Mouse (Mus musculus) testis, adult 2 months (tissue): Measurements from ENCODE around the gene Gm12216. TPM values are rescaled to one million over a fixed set of nuclear protein-coding genes. Genes with fewer than 3 reads are reported as not detected.

ENCODE experiments used
- H3K27ac ChIP-seq: fragments of 200-500 bp; 2 replicates; pipeline ENCODE4 v1.5.1; 2012; ENCODE audit warnings: low read depth, low read length; ENCODE audit not compliant: control insufficient read depth, insufficient read depth
- H3K27me3 ChIP-seq: fragments of 200-500 bp; 2 replicates; pipeline ENCODE4 v1.6.1; 2012; ENCODE audit warnings: mild to moderate bottlenecking, low read length, moderate library complexity; ENCODE audit not compliant: control insufficient read depth, insufficient read depth
- H3K36me3 ChIP-seq: fragments of 200-500 bp; 2 replicates; pipeline ENCODE4 v1.6.1; 2012; ENCODE audit warnings: mild to moderate bottlenecking, low read length; ENCODE audit not compliant: control insufficient read depth, insufficient read depth
- H3K4me1 ChIP-seq: fragments of 200-500 bp; 2 replicates; pipeline ENCODE4 v1.6.1; 2012; ENCODE audit warnings: low read length; ENCODE audit not compliant: control insufficient read depth, insufficient read depth
- H3K4me3 ChIP-seq: fragments of 200-500 bp; 2 replicates; pipeline ENCODE4 v1.5.1; 2012; ENCODE audit warnings: low read depth, mild to moderate bottlenecking, low read length, moderate library complexity, mixed read lengths; ENCODE audit not compliant: control insufficient read depth
- CTCF ChIP-seq: fragments of 200-500 bp; IDR thresholded peaks from 2 replicates; pipeline ENCODE4 v1.5.1; 2012; ENCODE audit warnings: low read depth, mild to moderate bottlenecking, inconsistent platforms, low read length, moderate library complexity; ENCODE audit not compliant: control insufficient read depth, insufficient read depth, insufficient replicate concordance
- POLR2A ChIP-seq: fragments of 200-500 bp; IDR thresholded peaks from 2 replicates; pipeline ENCODE4 v1.6.1; 2012; ENCODE audit warnings: low read depth, mild to moderate bottlenecking, inconsistent platforms, low read length, moderate library complexity; ENCODE audit not compliant: control insufficient read depth
- polyA plus RNA-seq: library from polyadenylated mRNA; depleted of rRNA; stranded (reverse); fragments of >200 nt; gene quantifications from 2 replicates; pipeline ENCODE4 v1.2.3, GENCODE M21; 2012

Gm12216 gene
- polyA plus RNA-seq, 1 experiment: 0.91 TPM

GRCm38 (mm10) chr11:53755011-53755595 is 104.0 kb downstream of the Gm12216 start:
- no peak for TF ChIP-seq POLR2A
- TF ChIP-seq CTCF: no peak
- H3K4me3 ChIP-seq: no peak overlapping the region
- no peak overlapping the region for H3K27ac ChIP-seq
- H3K4me1 ChIP-seq: no peaks in the 10 kb centered on the region
- no peaks in the 10 kb centered on the region for H3K36me3 ChIP-seq
- no peaks in the 10 kb centered on the region for H3K27me3 ChIP-seq

- H3K27me3 ChIP-seq: no peaks in the 10 kb centered on the region
- no peaks in the 10 kb centered on the region for H3K4me1 ChIP-seq
- no peak overlapping the region for H3K4me3 ChIP-seq
- H3K36me3 ChIP-seq: no peaks in the 10 kb centered on the region
- TF ChIP-seq CTCF (no peak), POLR2A (no peak)
- no peak overlapping the region for H3K27ac ChIP-seq
Measured at GRCm38 (mm10) chr11:53749716-53750352, 109.2 kb downstream of the Gm12216 start.

DNA sequence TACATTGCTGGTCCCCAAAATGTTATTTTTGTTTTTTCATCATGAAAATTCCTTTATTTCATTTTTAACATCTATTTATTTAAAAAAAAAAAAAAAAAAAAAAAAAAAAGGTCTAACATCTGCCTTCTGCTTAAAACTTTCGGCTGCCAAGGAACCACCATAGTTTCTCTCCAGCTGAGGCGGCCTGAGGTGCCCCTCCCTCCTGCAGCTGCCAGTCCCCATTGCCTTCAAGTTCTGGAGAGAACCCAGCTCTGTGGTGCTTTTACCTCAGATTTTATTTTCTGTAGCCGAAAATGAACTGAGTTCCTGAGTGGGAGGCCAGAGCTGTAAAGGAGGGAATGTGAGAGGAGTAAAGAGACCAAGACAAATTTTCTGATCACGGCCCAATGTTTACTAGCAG is 109.8 kb downstream of the Gm12216 start:
- no peaks in the 10 kb centered on the region for H3K27me3 ChIP-seq
- no peaks in the 10 kb centered on the region for H3K4me1 ChIP-seq
- TF ChIP-seq POLR2A: no peak
- TF ChIP-seq CTCF: no peak
- H3K27ac ChIP-seq: no peak overlapping the region
- H3K36me3 ChIP-seq: no peaks in the 10 kb centered on the region
- no peak overlapping the region for H3K4me3 ChIP-seq

DNA sequence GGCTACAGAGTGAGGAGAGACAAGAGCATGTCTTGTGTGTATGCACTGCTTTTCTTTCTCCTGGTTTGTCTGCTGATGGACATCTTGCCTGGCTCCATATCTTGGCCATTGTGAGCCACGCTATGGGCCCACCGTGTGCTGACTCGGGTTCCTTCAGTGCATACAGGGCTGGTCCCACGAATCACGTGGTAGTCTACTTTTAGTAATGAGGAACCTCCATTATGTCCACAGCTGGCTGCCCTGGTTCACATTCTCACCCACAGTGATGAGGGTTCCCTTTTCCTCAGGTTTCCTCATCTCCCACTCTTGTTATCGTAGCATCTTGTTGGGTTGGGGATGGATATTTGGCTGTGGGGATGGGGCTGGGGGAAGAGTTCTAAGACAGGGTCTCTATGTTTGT is 110.4 kb downstream of the Gm12216 start:
- Histone ChIP-seq H3K4me1 (no peaks in the 10 kb centered on the region), H3K36me3 (no peaks in the 10 kb centered on the region), H3K27me3 (no peaks in the 10 kb centered on the region), H3K4me3 (no peak overlapping the region), H3K27ac (no peak overlapping the region)
- TF ChIP-seq POLR2A (no peak), CTCF (no peak)

DNA sequence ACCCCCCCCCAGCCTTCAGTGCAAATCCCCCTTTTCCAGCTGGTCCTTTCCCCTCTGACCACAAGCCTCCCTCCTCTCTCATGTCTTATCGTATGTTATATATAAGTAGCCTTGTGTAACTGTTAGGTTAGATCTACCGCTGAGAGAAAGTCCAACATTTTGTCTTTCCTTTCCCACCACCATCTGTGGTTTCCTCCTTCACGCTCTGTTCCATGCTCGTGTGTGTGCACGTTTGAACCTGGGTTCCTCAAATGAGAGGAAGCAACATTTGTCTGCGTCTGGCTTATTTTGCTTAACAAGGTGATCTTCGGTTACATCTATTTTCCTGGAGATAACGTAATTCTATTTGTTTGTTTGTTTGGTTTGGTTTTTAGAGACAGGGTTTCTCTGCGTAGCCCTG is 111.1 kb downstream of the Gm12216 start:
- H3K36me3 ChIP-seq: no peaks in the 10 kb centered on the region
- H3K4me1 ChIP-seq: no peaks in the 10 kb centered on the region
- TF ChIP-seq CTCF (no peak), POLR2A (no peak)
- no peaks in the 10 kb centered on the region for H3K27me3 ChIP-seq
- H3K27ac ChIP-seq: no peak overlapping the region
- no peak overlapping the region for H3K4me3 ChIP-seq

GRCm38 (mm10) chr11:53745260-53745659 is 113.8 kb downstream of the Gm12216 start:
- TF ChIP-seq CTCF (no peak), POLR2A (no peak)
- Histone ChIP-seq H3K36me3 (no peaks in the 10 kb centered on the region), H3K4me3 (no peak overlapping the region), H3K27me3 (no peaks in the 10 kb centered on the region), H3K4me1 (no peaks in the 10 kb centered on the region), H3K27ac (no peak overlapping the region)

GRCm38 (mm10) chr11:53742353-53742752 is 116.7 kb downstream of the Gm12216 start:
- Histone ChIP-seq H3K4me1 (peaks cover 3% of the 10 kb centered on the region; the same call in 1 of the 2 replicates), H3K4me3 (no peak overlapping the region), H3K27ac (no peak overlapping the region), H3K36me3 (no peaks in the 10 kb centered on the region), H3K27me3 (no peaks in the 10 kb centered on the region)
- TF ChIP-seq CTCF: no peak
- no peak for TF ChIP-seq POLR2A
